In the genomic region with DNA sequence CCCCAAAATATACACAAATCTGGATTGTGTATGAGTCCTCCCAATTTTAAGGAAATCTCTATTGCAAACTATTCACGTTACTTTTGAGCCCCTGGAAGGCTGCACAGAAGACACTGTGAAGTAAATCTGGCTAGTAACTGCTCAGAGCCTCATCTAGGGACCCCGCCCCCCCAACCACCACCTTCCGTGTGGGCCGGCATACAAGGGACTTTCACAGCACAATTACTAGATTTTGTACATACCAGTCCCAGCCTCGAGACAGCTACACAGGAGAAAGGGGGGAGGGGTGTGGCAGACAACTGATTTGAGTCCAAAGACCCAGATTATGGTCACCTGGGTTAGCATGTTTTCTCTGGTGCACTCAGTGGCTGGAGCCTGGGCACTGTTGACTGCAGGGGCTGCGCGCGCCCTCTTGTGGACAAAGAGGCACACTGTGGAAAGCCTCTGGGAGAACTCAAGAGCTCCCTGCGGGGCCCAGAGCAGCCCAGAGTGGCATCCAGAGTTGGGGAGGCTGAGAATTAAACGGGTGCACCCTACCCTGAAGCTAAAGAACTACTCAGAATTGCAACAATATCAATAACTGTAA, we compare ENCODE assay signal across 8 mouse cellular contexts. TPM values are rescaled to one million over a fixed set of nuclear protein-coding genes. Genes with fewer than 3 reads are reported as not detected.
A peak's percentile ranks its signal among the peaks of the same experiment; 100 is the strongest.
DNase-seq lines count a peak whose midpoint lies in the region; ATAC-seq lines count a peak whose summit lies in the region.

No protein-coding gene starts in this region.

- peak; percentile 64 for DNase-seq in 416B (ENCODE audit: low read depth)
- DNase-seq in adrenal gland, postnatal 36 days: peak; percentile 78 to 84
- peak; percentile 35 to 49 for DNase-seq in heart, adult 9 months (ENCODE audit: low spot score in 2 of 2)
- DNase-seq in liver, embryonic 13.5 days: peak; percentile 31
- peak; percentile 31 for DNase-seq in telencephalon, adult 2 months (ENCODE audit: low read depth, low spot score)

- no peaks in the 10 kb centered on the region for H3K36me3 ChIP-seq in embryonic facial prominence, embryonic 12.5 days
- H3K36me3 ChIP-seq in kidney, embryonic 14.5 days (ENCODE audit: control insufficient read depth, insufficient read depth, low read length): no peaks in the 10 kb centered on the region
- H3K36me3 ChIP-seq in liver, embryonic 13.5 days: no peaks in the 10 kb centered on the region
- no peaks in the 10 kb centered on the region for H3K36me3 ChIP-seq in neural tube, embryonic 13.5 days

- ATAC-seq in embryonic facial prominence, embryonic 12.5 days (ENCODE audit: insufficient number of reproducible peaks, insufficient read depth, low FRiP score, low TSS enrichment): peak; percentile 53; the same call in 1 of the 2 replicates
- ATAC-seq in kidney, embryonic 14.5 days (ENCODE audit: low FRiP score, low TSS enrichment): peak; percentile 88
- no peak for ATAC-seq in liver, embryonic 13.5 days (ENCODE audit: low read depth)
- peak; percentile 66 for ATAC-seq in neural tube, embryonic 13.5 days (ENCODE audit: low read depth)

- no peak overlapping the region for H3K27ac ChIP-seq in embryonic facial prominence, embryonic 12.5 days
- H3K27ac ChIP-seq in kidney, embryonic 14.5 days (ENCODE audit: low read depth, low read length): no peak overlapping the region
- H3K27ac ChIP-seq in liver, embryonic 13.5 days: no peak overlapping the region
- H3K27ac ChIP-seq in neural tube, embryonic 13.5 days (replicated peaks): no peak overlapping the region

- no peak overlapping the region for H3K4me2 ChIP-seq in embryonic facial prominence, embryonic 12.5 days (replicated peaks)
- H3K4me2 ChIP-seq in kidney, embryonic 14.5 days (replicated peaks; ENCODE audit: low read depth, low read length): no peak overlapping the region
- H3K4me2 ChIP-seq in liver, embryonic 13.5 days: no peak overlapping the region
- H3K4me2 ChIP-seq in neural tube, embryonic 13.5 days: no peak overlapping the region

- H3K4me3 ChIP-seq in embryonic facial prominence, embryonic 12.5 days: no peak overlapping the region
- no peak overlapping the region for H3K4me3 ChIP-seq in kidney, embryonic 14.5 days (ENCODE audit: low read length)
- no peak overlapping the region for H3K4me3 ChIP-seq in liver, embryonic 13.5 days (replicated peaks)
- H3K4me3 ChIP-seq in neural tube, embryonic 13.5 days: no peak overlapping the region

- no peaks in the 10 kb centered on the region for H3K27me3 ChIP-seq in embryonic facial prominence, embryonic 12.5 days
- no peaks in the 10 kb centered on the region for H3K27me3 ChIP-seq in kidney, embryonic 14.5 days (ENCODE audit: control insufficient read depth, insufficient read depth, low read length)
- no peaks in the 10 kb centered on the region for H3K27me3 ChIP-seq in liver, embryonic 13.5 days
- H3K27me3 ChIP-seq in neural tube, embryonic 13.5 days: no peaks in the 10 kb centered on the region

- no peaks in the 10 kb centered on the region for H3K4me1 ChIP-seq in embryonic facial prominence, embryonic 12.5 days
- no peaks in the 10 kb centered on the region for H3K4me1 ChIP-seq in kidney, embryonic 14.5 days (ENCODE audit: control insufficient read depth, insufficient read depth, low read length)
- H3K4me1 ChIP-seq in liver, embryonic 13.5 days (replicated peaks): no peaks in the 10 kb centered on the region
- peaks cover 2% of the 10 kb centered on the region; the same call in 1 of the 2 replicates for H3K4me1 ChIP-seq in neural tube, embryonic 13.5 days (replicated peaks)

- WGBS in embryonic facial prominence, embryonic 12.5 days: 29% methylated on average over 10 of the region's 10 CpGs
- 25% methylated on average over 10 of the region's 10 CpGs for WGBS in kidney, embryonic 14.5 days
- WGBS in liver, embryonic 13.5 days (ENCODE audit: insufficient replicate concordance): 26% methylated on average over 10 of the region's 10 CpGs
- WGBS in neural tube, embryonic 13.5 days: 28% methylated on average over 10 of the region's 10 CpGs

- H3K9me3 ChIP-seq in embryonic facial prominence, embryonic 12.5 days: no peaks in the 10 kb centered on the region
- H3K9me3 ChIP-seq in kidney, embryonic 14.5 days (ENCODE audit: control insufficient read depth, low read length): no peaks in the 10 kb centered on the region
- H3K9me3 ChIP-seq in liver, embryonic 13.5 days (replicated peaks): no peaks in the 10 kb centered on the region
- no peaks in the 10 kb centered on the region for H3K9me3 ChIP-seq in neural tube, embryonic 13.5 days

- no peak overlapping the region for H3K9ac ChIP-seq in embryonic facial prominence, embryonic 12.5 days
- H3K9ac ChIP-seq in kidney, embryonic 14.5 days (ENCODE audit: low read depth, low read length): no peak overlapping the region
- H3K9ac ChIP-seq in liver, embryonic 13.5 days: no peak overlapping the region
- no peak overlapping the region for H3K9ac ChIP-seq in neural tube, embryonic 13.5 days

RNA-seq across cellular contexts. Expression of a gene that starts 33.8 kb away (rescaled TPM):
- 10 to 100 TPM; 64.4 to 73.4 TPM for total RNA-seq in adrenal gland, postnatal 36 days (2021)
- 131 and 137 TPM in 2 replicates for polyA plus RNA-seq in embryonic facial prominence, embryonic 12.5 days (2016; fragmentation: Nextera tagmentation; extraction: Ambion mirVana)
- polyA plus RNA-seq in kidney, embryonic 14.5 days (2014; fragmentation: Nextera tagmentation; extraction: Ambion mirVana): 104 and 107 TPM in 2 replicates
- polyA plus RNA-seq in liver, embryonic 13.5 days (2015; fragmentation: Nextera tagmentation; extraction: Ambion mirVana): 14.5 and 15.8 TPM in 2 replicates
- 137 and 146 TPM in 2 replicates for polyA plus RNA-seq in neural tube, embryonic 13.5 days (2015; fragmentation: Nextera tagmentation; extraction: Ambion mirVana)

Comparison
In these comparisons a context has a peak if more than half of its experiments do, and no peak if none do; other contexts are left out.
1. DNase-seq: peak in every context shown above with its lines; median percentile 81 in adrenal gland, postnatal 36 days; 64 in 416B; 42 in heart, adult 9 months; 31 in liver, embryonic 13.5 days; 31 in telencephalon, adult 2 months.